9 mouse cellular contexts compared by ENCODE assay signal in genomic region chr2:145794318-145794954, GRCm38 (mm10).
DNase-seq lines count a peak whose midpoint lies in the region; ATAC-seq and TF ChIP-seq lines count a peak whose summit lies in the region.
"Had no signal": no experiment of that assay in that cellular context is flagged by ENCODE, and none has a peak within 500 bp of the region (broad histone marks: within the 10 kb centered on the region; RNA-seq: fewer than 3 reads in every experiment).

No protein-coding gene starts in this region.

- ATAC-seq in heart, embryonic 11.5 days (replicated peaks; ENCODE audit: insufficient number of reproducible peaks, low FRiP score, low TSS enrichment), result no peak
- ATAC-seq in embryonic facial prominence, embryonic 14.5 days (ENCODE audit: low read depth), result no peak
- ATAC-seq in megakaryocyte progenitor cell, adult 5-6 weeks (replicated peaks; ENCODE audit: poor library complexity), result peak; percentile 86

- 0 out of 2 replicates have a peak, but pooled peaks cover 3% of the 10 kb centered on the region for H3K4me1 ChIP-seq in heart, embryonic 11.5 days (ENCODE audit: control insufficient read depth, insufficient read depth, low read length)
- no peaks in the 10 kb centered on the region for H3K4me1 ChIP-seq in embryonic facial prominence, embryonic 14.5 days (ENCODE audit: control insufficient read depth, insufficient read depth, low read length)
- H3K4me1 ChIP-seq in small intestine, adult 2 months (ENCODE audit: control insufficient read depth, insufficient read depth, insufficient read length, low read length), result peaks cover 7% of the 10 kb centered on the region; the same call in 1 of the 2 replicates
- H3K4me1 ChIP-seq: liver, embryonic 15.5 days had no signal

- H3K27ac ChIP-seq in heart, embryonic 11.5 days (ENCODE audit: low read depth, low read length), result no peak overlapping the region
- H3K27ac ChIP-seq in embryonic facial prominence, embryonic 14.5 days (replicated peaks; ENCODE audit: low read depth, low read length), result no peak overlapping the region
- H3K27ac ChIP-seq in small intestine, adult 2 months (ENCODE audit: insufficient read depth, low read depth, low read length), result no peak overlapping the region
- H3K27ac ChIP-seq: liver, embryonic 15.5 days had no signal

- H3K4me2 ChIP-seq in heart, embryonic 11.5 days, result no peak overlapping the region
- H3K4me2 ChIP-seq in embryonic facial prominence, embryonic 14.5 days (ENCODE audit: low read depth, low read length), result no peak overlapping the region
- H3K4me2 ChIP-seq: liver, embryonic 15.5 days had no signal

- H3K9ac ChIP-seq in heart, embryonic 11.5 days (ENCODE audit: low read depth, low read length), result no peak overlapping the region
- no peak overlapping the region for H3K9ac ChIP-seq in embryonic facial prominence, embryonic 14.5 days (ENCODE audit: low read depth, low read length)
- H3K9ac ChIP-seq: liver, embryonic 15.5 days had no signal

- H3K27me3 ChIP-seq in heart, embryonic 11.5 days (ENCODE audit: control insufficient read depth, insufficient read depth, low read length), result no peaks in the 10 kb centered on the region
- H3K27me3 ChIP-seq in embryonic facial prominence, embryonic 14.5 days (replicated peaks; ENCODE audit: control insufficient read depth, insufficient read depth, low read length), result no peaks in the 10 kb centered on the region
- H3K27me3 ChIP-seq in small intestine, adult 2 months (ENCODE audit: control insufficient read depth, insufficient read depth, low read length), result no peaks in the 10 kb centered on the region
- H3K27me3 ChIP-seq: liver, embryonic 15.5 days had no signal

- H3K9me3 ChIP-seq in heart, embryonic 11.5 days (replicated peaks; ENCODE audit: control insufficient read depth, low read length), result no peaks in the 10 kb centered on the region
- H3K9me3 ChIP-seq in embryonic facial prominence, embryonic 14.5 days (ENCODE audit: control insufficient read depth, low read length), result no peaks in the 10 kb centered on the region
- H3K9me3 ChIP-seq: liver, embryonic 15.5 days had no signal

- TF ChIP-seq POLR2A in small intestine, adult 2 months (IDR thresholded peaks at IDR 0.05; ENCODE audit: low read depth, low read length), result no peak

- 0 out of 2 replicates have a peak, but pooled peaks cover 2% of the 10 kb centered on the region for H3K36me3 ChIP-seq in heart, embryonic 11.5 days (ENCODE audit: control insufficient read depth, insufficient read depth, low read length)
- H3K36me3 ChIP-seq in embryonic facial prominence, embryonic 14.5 days (ENCODE audit: control insufficient read depth, insufficient read depth, low read length), result no peaks in the 10 kb centered on the region
- H3K36me3 ChIP-seq in small intestine, adult 2 months (ENCODE audit: control insufficient read depth, insufficient read depth, low read length), result 0 out of 2 replicates have a peak, but pooled peaks cover 2% of the 10 kb centered on the region
- H3K36me3 ChIP-seq: liver, embryonic 15.5 days had no signal

- 36% methylated on average over 5 of the region's 5 CpGs for WGBS in heart, embryonic 11.5 days (ENCODE audit: insufficient replicate concordance)
- 41% methylated on average over 5 of the region's 5 CpGs for WGBS in embryonic facial prominence, embryonic 14.5 days
- WGBS in small intestine, adult 2 months, result 32% methylated on average over 5 of the region's 5 CpGs

- DNase-seq in heart, adult 11 months, result peak; percentile 96
- DNase-seq in adrenal gland, adult 2 months, result peak; percentile 68
- DNase-seq in embryonic facial prominence, embryonic 14.5 days (ENCODE audit: low spot score), result peak; percentile 76
- DNase-seq in heart, postnatal 4 days, result peak; percentile 78
- DNase-seq in layer of hippocampus, postnatal 36 days, result peak; percentile 45 to 50

- no peak overlapping the region for H3K4me3 ChIP-seq in heart, embryonic 11.5 days (ENCODE audit: low read depth, low read length)
- H3K4me3 ChIP-seq in embryonic facial prominence, embryonic 14.5 days (ENCODE audit: low read depth, low read length), result no peak overlapping the region
- H3K4me3 ChIP-seq in small intestine, adult 2 months (ENCODE audit: low read depth, low read length), result no peak overlapping the region
- H3K4me3 ChIP-seq: liver, embryonic 15.5 days had no signal

- peak; percentile 92; the same call in 1 of the 2 replicates for TF ChIP-seq CTCF in small intestine, adult 2 months (IDR thresholded peaks at IDR 0.05; ENCODE audit: extremely low read depth, insufficient read length, insufficient replicate concordance, low read depth, low read length)
